Mouse (Mus musculus) embryonic facial prominence, embryonic 15.5 days (tissue): ENCODE results near the gene Gm49368. TPM values are rescaled to one million over a fixed set of nuclear protein-coding genes. Genes with fewer than 3 reads are reported as not detected.
"Not testable (repeated sequence)": the region's sequence is repeated elsewhere in the genome, so short reads cannot be mapped to it uniquely, and the experiment has no call there.

Experiments used
- ATAC-seq: fragments of 200-750 bp; cut with Nextera tagmentation; 2 replicates; pipeline ENCODE4 v1.8.0; 2017; ENCODE audit warnings: low read depth, moderate TSS enrichment; ENCODE audit not compliant: insufficient number of reproducible peaks, low FRiP score, low TSS enrichment
- H3K27ac ChIP-seq: fragments of 300-500 bp; sonication (generic); replicated peaks from 2 replicates; pipeline ENCODE4 v1.5.1; 2015; ENCODE audit warnings: mild to moderate bottlenecking, inconsistent platforms
- H3K27me3 ChIP-seq: fragments of 300-500 bp; sonication (generic); 2 replicates; pipeline ENCODE4 v1.6.1; 2015; ENCODE audit warnings: inconsistent platforms
- H3K36me3 ChIP-seq: fragments of 300-500 bp; sonication (generic); 2 replicates; pipeline ENCODE4 v1.6.1; 2015; ENCODE audit warnings: mild to moderate bottlenecking, inconsistent platforms
- H3K4me1 ChIP-seq: fragments of 300-500 bp; sonication (generic); 2 replicates; pipeline ENCODE4 v1.6.1; 2015; ENCODE audit warnings: inconsistent platforms
- H3K4me2 ChIP-seq: fragments of 300-500 bp; sonication (generic); replicated peaks from 2 replicates; pipeline ENCODE4 v1.6.1; 2015; ENCODE audit warnings: mild to moderate bottlenecking, inconsistent platforms
- H3K4me3 ChIP-seq: fragments of 300-500 bp; sonication (generic); replicated peaks from 2 replicates; pipeline ENCODE4 v1.5.1; 2015; ENCODE audit warnings: mild to moderate bottlenecking, inconsistent platforms
- H3K9ac ChIP-seq: fragments of 300-500 bp; sonication (generic); 2 replicates; pipeline ENCODE4 v1.6.1; 2015; ENCODE audit warnings: inconsistent platforms
- H3K9me3 ChIP-seq: fragments of 300-500 bp; sonication (generic); replicated peaks from 2 replicates; pipeline ENCODE4 v1.6.1; 2016; ENCODE audit warnings: inconsistent platforms
- WGBS: fragments of 180-500 bp; shearing (Covaris S2); methylation state at CpG from one replicate; pipeline ENCODE4 v1.1.7; 2015; 5-methylcytosine and 5-hydroxymethylcytosine counted together
- polyA plus RNA-seq: library from polyadenylated mRNA; unstranded; fragments of >200 nt; fragmentation: Nextera tagmentation; extraction: Ambion mirVana; gene quantifications from 2 replicates; pipeline ENCODE4 v1.2.1, GENCODE M21; 2015

The Gm49368 gene
- polyA plus RNA-seq, 1 experiment from 2014 or later: not detected

DNA sequence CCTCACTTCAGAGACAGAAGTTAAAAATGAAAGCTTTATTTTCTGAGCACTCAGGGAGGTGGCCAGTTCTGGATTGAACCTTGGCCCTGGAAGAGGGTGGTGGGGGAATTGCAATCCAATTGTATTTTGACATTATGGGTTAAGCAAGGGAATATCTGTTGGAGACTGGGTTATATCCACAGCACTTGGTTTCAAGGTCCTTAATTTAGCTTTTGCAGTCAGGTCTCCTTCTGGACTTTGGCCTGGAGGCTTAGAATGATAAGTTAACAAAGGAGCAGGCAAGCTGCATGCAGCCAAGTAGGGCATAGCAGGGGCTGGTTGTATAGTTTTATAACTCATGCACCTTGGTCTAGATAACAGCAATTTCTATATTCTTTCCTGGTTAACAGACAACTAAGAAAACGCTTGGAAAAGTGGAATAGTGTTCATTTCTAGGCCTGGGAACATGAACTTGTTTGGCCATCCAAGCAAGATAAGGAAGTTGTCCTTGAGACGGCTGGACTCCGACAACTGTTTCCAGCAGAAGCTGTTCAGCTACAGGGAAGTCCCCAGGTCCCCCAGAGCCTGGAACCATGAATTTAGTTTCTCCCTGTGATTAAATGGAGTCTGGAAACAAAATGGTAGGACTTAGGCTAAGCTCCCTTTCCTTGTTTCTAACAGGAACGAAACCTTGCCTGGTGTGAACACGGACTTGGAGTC, 30.0 kb upstream of the Gm49368 start:
- no peak for ATAC-seq
- H3K4me3 ChIP-seq: no peak overlapping the region
- 86% methylated on average over 5 of the region's 5 CpGs for WGBS

DNA sequence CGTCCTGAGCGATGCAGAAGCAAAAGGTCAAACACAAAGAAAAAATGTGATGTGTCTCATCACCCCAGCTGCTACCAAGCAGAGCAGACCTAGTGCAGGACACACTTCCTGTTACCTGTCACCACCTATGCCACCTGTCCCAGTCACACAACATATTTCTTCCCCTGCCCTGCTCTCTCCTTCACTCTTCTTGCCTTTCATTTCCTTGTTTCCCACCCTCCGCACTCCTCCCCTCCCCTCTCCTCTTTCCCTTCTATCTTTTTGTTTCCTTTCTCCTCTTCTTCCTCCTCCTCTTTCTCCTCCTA, 29.5 kb upstream of the Gm49368 start:
- no peak overlapping the region for H3K4me2 ChIP-seq
- no peak overlapping the region for H3K9ac ChIP-seq
- H3K4me1 ChIP-seq: no peaks in the 10 kb centered on the region
- 98% methylated on average over 3 of the region's 3 CpGs for WGBS
- no peaks in the 10 kb centered on the region for H3K27me3 ChIP-seq
- ATAC-seq: no peak
- no peak overlapping the region for H3K4me3 ChIP-seq
- no peaks in the 10 kb centered on the region for H3K36me3 ChIP-seq
- H3K9me3 ChIP-seq: no peaks in the 10 kb centered on the region
- no peak overlapping the region for H3K27ac ChIP-seq

More for the DNA sequence above, 30.0 kb upstream of the Gm49368 start:
- Histone ChIP-seq H3K36me3 (no peaks in the 10 kb centered on the region), H3K27ac (no peak overlapping the region), H3K4me2 (no peak overlapping the region), H3K4me1 (no peaks in the 10 kb centered on the region), H3K27me3 (no peaks in the 10 kb centered on the region), H3K9ac (no peak overlapping the region), H3K9me3 (no peaks in the 10 kb centered on the region)

DNA sequence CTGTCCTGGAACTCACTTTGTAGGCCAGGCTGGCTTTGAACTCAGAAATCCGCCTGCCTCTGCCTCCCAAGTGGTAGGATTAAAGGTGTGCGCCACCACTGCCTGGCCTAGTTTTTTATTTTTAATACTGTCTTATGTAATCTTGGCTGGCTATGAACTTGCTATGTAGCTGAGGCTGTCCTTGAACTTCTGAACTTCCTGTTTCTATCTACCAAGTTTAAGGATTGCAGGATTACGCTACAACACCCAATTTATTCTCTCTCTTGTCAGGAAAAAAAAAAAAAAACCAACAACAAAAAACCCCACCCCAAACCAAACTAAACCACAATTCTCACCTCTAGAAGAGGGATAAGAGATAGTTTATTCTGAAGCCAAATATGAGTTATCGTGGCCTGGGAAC, 28.9 kb upstream of the Gm49368 start:
- no peaks in the 10 kb centered on the region for H3K27me3 ChIP-seq
- H3K4me3 ChIP-seq: no peak overlapping the region
- no peak overlapping the region for H3K4me2 ChIP-seq
- H3K9ac ChIP-seq: no peak overlapping the region
- WGBS: 91% methylated on average over 4 of the region's 4 CpGs
- H3K4me1 ChIP-seq: no peaks in the 10 kb centered on the region
- ATAC-seq: no peak
- H3K27ac ChIP-seq: no peak overlapping the region
- no peaks in the 10 kb centered on the region for H3K9me3 ChIP-seq
- no peaks in the 10 kb centered on the region for H3K36me3 ChIP-seq

DNA sequence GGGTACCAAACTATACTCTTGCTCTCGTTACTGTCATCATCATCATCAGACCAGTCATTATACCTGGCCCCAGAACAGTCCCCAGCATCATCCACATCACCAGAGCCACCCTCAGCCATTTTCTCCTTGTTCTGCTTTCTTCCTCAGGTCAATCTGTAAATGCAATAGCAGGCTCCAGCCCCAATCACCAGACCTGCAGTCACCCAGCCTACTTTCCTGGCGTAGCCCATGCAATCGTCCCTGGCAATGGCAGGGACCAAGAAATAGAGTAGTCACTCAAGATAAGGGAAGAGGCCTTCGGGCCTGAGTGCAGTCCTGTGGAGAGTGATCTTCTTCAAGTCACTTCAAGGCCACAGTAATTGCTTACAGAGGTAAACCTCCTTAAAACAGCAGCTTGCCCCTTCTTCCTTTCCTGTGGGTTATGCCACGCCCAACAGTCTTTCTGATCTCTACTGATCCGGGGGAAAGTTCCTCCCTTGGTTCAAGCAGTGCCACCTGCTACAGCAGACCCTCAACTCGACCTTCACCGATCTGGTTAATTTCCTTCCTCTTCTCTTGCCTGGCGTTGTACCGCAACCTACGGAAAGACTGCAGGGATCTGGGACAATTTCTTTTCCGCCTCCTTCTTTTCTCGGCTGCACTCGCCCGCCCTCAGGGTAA, 20.2 kb upstream of the Gm49368 start:
- not testable (repeated sequence) for H3K4me1 ChIP-seq, H3K4me3 ChIP-seq, H3K27me3 ChIP-seq, H3K27ac ChIP-seq, H3K9ac ChIP-seq, H3K4me2 ChIP-seq, H3K9me3 ChIP-seq, H3K36me3 ChIP-seq, ATAC-seq
- WGBS: 81% methylated on average over 15 of the region's 15 CpGs

DNA sequence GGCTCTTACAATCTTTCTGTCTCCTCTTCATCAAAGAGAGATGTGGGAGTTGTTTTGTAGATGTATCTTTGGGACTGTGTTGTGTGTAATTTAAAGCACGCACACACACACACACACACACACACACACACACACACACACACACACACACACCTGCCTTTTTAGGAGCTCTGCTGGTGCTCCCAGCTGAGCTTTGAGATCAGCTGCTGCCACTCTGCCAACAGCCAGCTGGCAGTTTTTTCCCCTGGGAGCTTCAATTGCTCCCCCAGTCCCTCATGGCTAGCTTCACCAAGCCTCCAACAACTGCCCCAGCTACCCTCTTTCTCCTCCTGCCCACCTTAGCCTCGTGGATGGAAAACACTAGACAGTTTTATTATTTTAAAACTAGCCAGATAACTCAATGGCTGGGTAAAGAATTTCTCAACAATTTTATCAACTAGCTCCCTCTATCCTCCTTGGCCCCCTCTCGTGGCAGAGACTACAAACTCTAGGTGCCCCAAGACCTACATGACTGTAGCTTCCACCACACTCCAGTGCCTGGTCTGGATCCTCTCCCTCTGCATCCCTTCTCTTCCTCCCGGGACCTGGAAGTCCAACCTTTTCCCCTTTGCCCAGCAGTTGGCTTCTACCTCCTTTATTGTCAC, 18.2 kb upstream of the Gm49368 start:
- Histone ChIP-seq H3K9ac (no peak overlapping the region), H3K27me3 (no peaks in the 10 kb centered on the region), H3K4me2 (no peak overlapping the region), H3K36me3 (no peaks in the 10 kb centered on the region), H3K4me1 (no peaks in the 10 kb centered on the region), H3K9me3 (no peaks in the 10 kb centered on the region), H3K27ac (no peak overlapping the region), H3K4me3 (no peak overlapping the region)
- 63% methylated on average over 4 of the region's 4 CpGs for WGBS
- ATAC-seq: no peak

DNA sequence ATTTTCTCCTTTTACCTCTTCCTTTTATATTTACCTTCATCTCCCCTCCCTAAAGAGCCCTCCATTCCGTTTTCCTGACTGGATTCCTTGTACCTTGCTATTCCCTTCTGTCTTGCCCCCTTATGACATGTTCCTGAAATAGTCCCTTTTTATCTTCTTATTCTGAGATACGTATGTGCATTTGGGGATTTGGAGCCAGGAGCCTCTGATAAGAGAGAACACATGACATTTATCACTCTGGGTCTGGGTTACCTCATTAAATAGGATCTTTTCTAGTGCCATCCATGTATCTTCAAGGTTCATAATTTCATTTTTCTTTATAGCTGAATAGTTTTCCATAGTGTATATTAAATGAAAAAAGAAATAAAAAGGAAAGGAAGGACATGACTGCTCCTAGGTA, 16.8 kb upstream of the Gm49368 start:
- Histone ChIP-seq H3K9me3 (no peaks in the 10 kb centered on the region), H3K4me1 (no peaks in the 10 kb centered on the region), H3K4me3 (no peak overlapping the region), H3K27ac (no peak overlapping the region), H3K27me3 (no peaks in the 10 kb centered on the region), H3K4me2 (no peak overlapping the region), H3K9ac (no peak overlapping the region), H3K36me3 (no peaks in the 10 kb centered on the region)
- 67% methylated on average over 2 of the region's 2 CpGs for WGBS
- no peak for ATAC-seq

DNA sequence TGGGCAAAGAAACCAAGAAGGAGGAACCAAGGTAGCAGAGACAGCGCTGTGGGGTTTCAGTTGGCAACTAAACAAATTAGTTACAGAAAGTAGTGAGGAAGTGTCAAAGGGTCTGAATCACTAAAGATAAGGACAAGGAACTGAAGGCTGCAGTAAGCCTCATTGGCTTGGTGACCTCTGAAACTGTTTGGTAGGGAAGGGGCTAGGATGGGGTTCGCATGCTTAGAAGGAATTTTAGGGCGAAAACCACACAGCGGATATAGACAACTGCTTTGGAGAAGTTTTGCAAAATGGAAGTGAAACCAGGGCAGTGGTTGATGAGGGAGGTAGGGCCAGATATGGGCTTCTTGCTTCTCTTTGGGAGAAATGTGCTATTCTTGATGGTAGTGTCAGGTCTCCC, 13.7 kb upstream of the Gm49368 start:
- H3K9me3 ChIP-seq: no peaks in the 10 kb centered on the region

DNA sequence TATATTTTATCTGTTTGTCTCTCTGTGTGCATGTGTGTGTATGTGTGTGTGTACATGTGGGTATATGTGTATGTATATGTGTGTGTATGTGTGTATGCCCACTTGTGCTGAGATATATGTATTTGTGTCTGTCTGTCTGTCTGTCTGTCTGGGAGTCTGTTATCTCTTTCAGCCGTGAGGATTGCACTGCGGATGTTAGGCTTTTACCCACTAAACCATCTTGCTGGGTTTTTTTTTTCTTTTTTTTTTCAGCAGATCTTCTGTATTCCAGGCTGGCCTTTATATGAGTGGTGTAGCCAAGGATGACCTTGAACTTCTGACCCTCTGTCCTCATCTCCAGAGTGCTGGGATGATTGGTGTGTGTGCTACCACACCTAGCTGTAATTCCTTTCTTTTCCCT, 13.2 kb upstream of the Gm49368 start:
- Histone ChIP-seq H3K9me3 (no peaks in the 10 kb centered on the region), H3K4me3 (no peak overlapping the region), H3K27me3 (no peaks in the 10 kb centered on the region), H3K27ac (no peak overlapping the region), H3K9ac (no peak overlapping the region), H3K4me1 (no peaks in the 10 kb centered on the region), H3K4me2 (no peak overlapping the region), H3K36me3 (no peaks in the 10 kb centered on the region)
- ATAC-seq: no peak
- 83% methylated on average over 2 of the region's 2 CpGs for WGBS

More for the DNA sequence above, 13.7 kb upstream of the Gm49368 start:
- no peaks in the 10 kb centered on the region for H3K36me3 ChIP-seq
- WGBS: 94% methylated on average over 4 of the region's 4 CpGs
- H3K27ac ChIP-seq: no peak overlapping the region
- no peaks in the 10 kb centered on the region for H3K27me3 ChIP-seq
- no peak for ATAC-seq
- no peak overlapping the region for H3K9ac ChIP-seq
- no peak overlapping the region for H3K4me2 ChIP-seq
- H3K4me3 ChIP-seq: no peak overlapping the region
- no peaks in the 10 kb centered on the region for H3K4me1 ChIP-seq

DNA sequence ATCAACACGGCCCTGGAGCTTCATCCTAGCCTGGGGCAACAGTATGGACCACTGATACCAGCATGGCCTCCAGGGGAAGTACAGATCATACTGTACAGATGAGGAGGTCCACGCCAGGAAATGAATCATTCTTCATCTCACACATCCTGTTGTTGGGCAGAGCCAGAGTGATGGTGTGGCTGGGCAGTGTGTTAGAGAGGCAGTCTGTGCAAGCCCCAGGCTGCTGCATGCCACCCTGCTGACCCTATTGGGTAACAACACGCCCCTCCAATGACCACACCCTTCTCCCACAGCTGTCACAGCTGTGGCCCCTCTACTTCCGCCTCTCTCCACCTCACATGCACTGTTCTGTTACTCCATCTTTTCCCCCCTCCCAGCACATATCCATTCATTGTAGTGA, 11.7 kb upstream of the Gm49368 start:
- no peak for ATAC-seq
- Histone ChIP-seq H3K9ac (no peak overlapping the region), H3K27ac (no peak overlapping the region), H3K4me2 (no peak overlapping the region), H3K27me3 (no peaks in the 10 kb centered on the region), H3K36me3 (no peaks in the 10 kb centered on the region), H3K4me3 (no peak overlapping the region), H3K9me3 (no peaks in the 10 kb centered on the region), H3K4me1 (no peaks in the 10 kb centered on the region)
- 57% methylated on average over 4 of the region's 4 CpGs for WGBS

DNA sequence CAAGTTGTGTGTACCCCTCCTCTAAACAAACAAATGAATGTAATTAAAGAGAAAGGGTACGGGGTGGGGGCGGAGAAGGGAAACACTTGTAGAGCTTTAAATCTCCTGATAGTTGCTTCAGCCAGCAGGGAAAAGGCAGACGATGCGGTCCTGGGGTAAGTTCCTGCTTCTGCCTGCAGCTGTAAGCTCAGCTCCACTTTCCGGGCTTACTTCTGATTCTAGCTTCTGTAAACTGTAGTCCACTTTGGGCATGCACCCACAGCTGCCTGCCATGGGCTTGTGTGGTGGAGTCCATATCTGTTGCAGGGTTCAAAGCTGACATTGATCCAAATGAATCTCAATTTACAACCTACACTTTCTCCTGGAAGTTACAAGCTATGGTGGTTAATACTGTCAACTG, 9.4 kb upstream of the Gm49368 start:
- no peak overlapping the region for H3K4me3 ChIP-seq

DNA sequence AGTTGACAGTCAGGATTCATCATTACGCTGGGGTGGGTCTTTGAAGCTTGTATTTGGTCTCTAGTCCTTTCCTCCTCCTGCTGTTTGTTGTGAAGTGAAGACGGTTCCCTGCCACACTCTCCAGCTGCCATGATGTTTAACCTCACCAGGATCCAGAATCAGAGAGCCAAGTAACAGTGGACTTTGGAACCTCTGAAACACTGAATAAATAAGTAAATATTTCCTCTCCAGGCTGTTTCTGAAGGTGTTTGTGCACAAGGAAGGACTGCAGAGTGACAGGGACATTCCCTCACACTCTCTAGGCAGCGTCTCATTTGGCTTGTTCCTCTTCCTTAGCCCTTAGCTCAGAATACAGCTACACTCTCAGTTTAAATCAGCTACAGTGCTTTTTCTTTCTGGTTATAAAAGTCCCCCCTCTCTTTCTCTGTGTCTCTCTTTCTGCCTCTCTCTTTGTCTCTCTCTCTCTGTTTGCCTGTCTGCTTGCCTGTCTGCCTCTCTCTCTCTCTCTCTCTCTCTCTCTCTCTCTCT, 5.5 kb upstream of the Gm49368 start:
- Histone ChIP-seq H3K36me3 (no peaks in the 10 kb centered on the region), H3K4me2 (no peak overlapping the region), H3K27ac (no peak overlapping the region), H3K9ac (no peak overlapping the region), H3K9me3 (no peaks in the 10 kb centered on the region), H3K4me3 (no peak overlapping the region), H3K4me1 (no peaks in the 10 kb centered on the region), H3K27me3 (no peaks in the 10 kb centered on the region)
- WGBS: 62% methylated on average over 3 of the region's 3 CpGs
- ATAC-seq: no peak

More for the DNA sequence above, 9.4 kb upstream of the Gm49368 start:
- Histone ChIP-seq H3K4me2 (no peak overlapping the region), H3K27ac (no peak overlapping the region), H3K9me3 (no peaks in the 10 kb centered on the region), H3K4me1 (no peaks in the 10 kb centered on the region), H3K9ac (no peak overlapping the region), H3K27me3 (no peaks in the 10 kb centered on the region), H3K36me3 (no peaks in the 10 kb centered on the region)
- WGBS: 68% methylated on average over 5 of the region's 5 CpGs
- no peak for ATAC-seq
